Mouse (Mus musculus): Measurements from ENCODE around the gene Ppil2. TPM values are rescaled to one million over a fixed set of nuclear protein-coding genes. Genes with fewer than 3 reads are reported as not detected.
A peak's percentile ranks its signal among the peaks of the same experiment; 100 is the strongest.

Ppil2 gene
- 116 and 141 TPM in 2 replicates for polyA plus RNA-seq (2012; ENCODE audit: insufficient read depth, insufficient read length, missing spikeins)

DNA sequence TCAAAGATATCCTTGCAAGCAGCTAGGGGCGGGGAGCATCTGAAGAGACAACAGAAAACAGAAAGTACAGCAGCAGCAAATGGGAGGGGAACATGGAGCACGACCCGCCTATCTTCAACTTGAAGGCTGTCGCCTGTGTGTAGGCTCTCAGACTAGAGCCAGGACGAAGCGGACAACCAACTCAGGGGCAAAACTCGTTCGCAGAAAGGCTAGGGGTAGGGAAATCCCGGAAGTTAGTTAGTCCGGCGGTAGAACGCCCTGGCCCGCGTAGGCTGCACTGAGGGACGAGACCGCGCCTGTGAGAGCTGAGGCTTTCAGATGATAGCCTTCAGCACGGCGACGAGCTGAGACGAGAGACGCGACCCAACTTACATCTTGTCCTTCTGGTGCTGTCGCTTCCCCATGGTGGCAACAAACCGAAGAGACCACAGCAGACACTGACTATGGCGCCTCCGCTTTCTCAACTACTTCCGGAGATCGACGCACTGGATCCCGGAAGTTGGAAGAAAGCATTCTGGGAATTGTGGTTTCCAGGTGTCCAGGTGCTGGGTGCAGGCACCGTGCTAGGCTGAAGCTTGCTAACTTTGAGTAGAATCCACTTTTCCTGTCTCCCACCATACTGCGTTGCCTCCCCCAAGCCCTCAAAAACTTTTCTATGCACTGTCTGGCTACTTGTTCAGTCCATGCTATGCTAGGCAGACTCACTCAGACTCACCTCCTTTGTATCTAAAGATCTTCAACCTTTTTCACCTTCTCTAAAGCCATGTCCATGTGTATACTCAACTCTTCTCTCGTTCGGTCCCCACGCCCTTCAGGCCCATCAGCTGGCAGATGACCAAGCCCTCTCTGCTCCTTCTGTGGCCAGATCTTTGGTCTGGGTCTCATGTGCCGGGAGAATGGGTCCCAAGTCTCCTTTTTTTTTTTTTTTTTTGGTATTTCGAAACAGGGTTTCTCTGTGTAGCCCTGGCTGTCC lies at the start of gene Ppil2:
Gene Ppil2 (minus strand): TSS at position 487 of the 973 bp plus-strand sequence.
- Histone ChIP-seq H3K27ac (ENCODE audit: insufficient read depth, low read depth, low read length) (peak within 1 kb of the TSS; percentile 74), H3K4me3 (ENCODE audit: insufficient read depth, low read length) (peak within 1 kb of the TSS; percentile 96), H3K4me1 (ENCODE audit: control insufficient read depth, insufficient read depth, low read length) (peaks cover 9% of the 10 kb centered on the region)
- TF ChIP-seq POLR2A (IDR thresholded peaks at IDR 0.05; ENCODE audit: borderline replicate concordance, low read depth, low read length) (no peak), CTCF (IDR thresholded peaks at IDR 0.05; ENCODE audit: low read depth, low read length) (no peak)

DNA sequence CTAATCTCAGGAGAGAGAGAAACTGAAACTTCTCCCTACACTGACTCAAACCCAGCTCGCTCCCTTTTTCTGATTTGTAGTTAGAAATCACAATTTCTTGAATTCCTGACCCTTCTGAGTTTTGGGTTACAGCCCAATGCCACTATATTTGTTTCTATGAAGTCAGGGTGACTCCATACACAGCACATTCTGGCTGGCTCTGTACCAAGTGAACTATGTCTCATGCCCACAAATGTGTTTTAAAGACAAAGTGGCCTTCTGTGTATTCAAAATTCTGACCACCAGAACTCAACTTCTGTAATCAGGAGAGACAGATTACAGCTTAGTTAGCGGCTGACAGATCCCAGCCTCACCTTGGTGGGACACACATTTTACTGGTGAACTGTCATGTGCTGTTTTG lies 43.3 kb upstream of the Ppil2 start:
- Histone ChIP-seq H3K4me1 (ENCODE audit: control insufficient read depth, insufficient read depth, low read length) (peaks cover 10% of the 10 kb centered on the region), H3K4me3 (ENCODE audit: insufficient read depth, low read length) (no peak overlapping the region), H3K27ac (ENCODE audit: insufficient read depth, low read depth, low read length) (no peak overlapping the region)
- TF ChIP-seq POLR2A (IDR thresholded peaks at IDR 0.05; ENCODE audit: borderline replicate concordance, low read depth, low read length) (no peak), CTCF (IDR thresholded peaks at IDR 0.05; ENCODE audit: low read depth, low read length) (no peak)

DNA sequence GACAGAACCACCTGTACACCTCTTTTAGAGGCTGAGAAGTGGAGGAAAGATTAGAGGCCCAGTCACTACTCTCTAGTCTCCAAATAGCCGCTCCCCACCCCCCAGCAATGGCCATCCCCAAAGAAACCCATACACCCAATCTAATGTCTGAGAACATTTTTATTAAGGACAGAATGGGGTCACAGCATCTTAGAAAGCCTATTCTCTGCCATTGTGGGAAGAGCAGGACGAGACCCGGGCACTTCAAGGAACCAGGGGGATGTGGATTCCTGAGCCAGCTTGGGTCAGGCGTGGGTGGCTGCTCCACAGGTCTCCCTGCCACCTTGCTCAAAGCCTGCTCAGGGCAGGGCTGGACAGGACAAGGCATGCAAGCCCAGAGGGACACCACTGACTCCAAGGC lies 40.8 kb upstream of the Ppil2 start:
- H3K4me1 ChIP-seq (ENCODE audit: control insufficient read depth, insufficient read depth, low read length), result peaks cover 13% of the 10 kb centered on the region
- no peak overlapping the region for H3K4me3 ChIP-seq (ENCODE audit: insufficient read depth, low read length)
- TF ChIP-seq POLR2A (IDR thresholded peaks at IDR 0.05; ENCODE audit: borderline replicate concordance, low read depth, low read length) (no peak), CTCF (IDR thresholded peaks at IDR 0.05; ENCODE audit: low read depth, low read length) (no peak)
- H3K27ac ChIP-seq (ENCODE audit: insufficient read depth, low read depth, low read length), result no peak overlapping the region

- TF ChIP-seq POLR2A (IDR thresholded peaks at IDR 0.05; ENCODE audit: borderline replicate concordance, low read depth, low read length) (no peak), CTCF (IDR thresholded peaks at IDR 0.05; ENCODE audit: low read depth, low read length) (no peak)
- no peak overlapping the region for H3K27ac ChIP-seq (ENCODE audit: insufficient read depth, low read depth, low read length)
- peaks cover 13% of the 10 kb centered on the region for H3K4me1 ChIP-seq (ENCODE audit: control insufficient read depth, insufficient read depth, low read length)
- H3K4me3 ChIP-seq (ENCODE audit: insufficient read depth, low read length), result no peak overlapping the region
Observed at GRCm38 (mm10) chr16:17150520-17151258, 39.6 kb upstream of the Ppil2 start.

- TF ChIP-seq POLR2A (IDR thresholded peaks at IDR 0.05; ENCODE audit: borderline replicate concordance, low read depth, low read length), result no peak
- no peak for TF ChIP-seq CTCF (IDR thresholded peaks at IDR 0.05; ENCODE audit: low read depth, low read length)
- Histone ChIP-seq H3K27ac (ENCODE audit: insufficient read depth, low read depth, low read length) (0 out of 2 replicates have a peak overlapping the region, but pooled peaks have one; percentile 8), H3K4me3 (ENCODE audit: insufficient read depth, low read length) (peak overlapping the region; percentile 73), H3K4me1 (ENCODE audit: control insufficient read depth, insufficient read depth, low read length) (peaks cover 13% of the 10 kb centered on the region)
Observed at GRCm38 (mm10) chr16:17148084-17148483, 37.0 kb upstream of the Ppil2 start.

DNA sequence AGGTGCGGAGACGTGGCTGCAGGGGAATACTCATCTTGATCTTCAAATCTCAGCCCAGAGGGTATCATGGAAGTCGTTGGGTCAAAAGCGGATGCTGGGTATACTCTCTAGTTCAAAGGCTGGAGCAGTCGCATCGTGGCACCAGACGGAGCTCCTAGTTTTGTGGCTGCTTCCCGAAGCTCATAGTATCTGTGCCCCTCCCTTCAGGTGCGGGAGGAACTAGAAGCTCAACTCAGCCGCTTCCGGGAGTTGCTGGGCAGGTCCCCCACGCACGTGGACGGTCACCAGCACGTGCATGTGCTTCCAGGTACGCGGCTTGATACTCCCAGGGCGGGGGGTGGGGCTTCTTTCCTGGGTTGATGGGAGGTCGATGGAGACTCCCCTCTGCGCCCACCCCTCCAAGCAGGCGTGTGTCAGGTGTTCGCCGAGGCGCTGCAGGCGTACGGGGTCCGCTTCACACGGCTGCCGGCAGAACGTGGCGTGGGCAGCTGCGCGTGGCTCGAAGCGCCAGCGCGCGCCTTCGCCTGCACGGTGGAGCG lies 36.4 kb upstream of the Ppil2 start:
- Histone ChIP-seq H3K4me1 (ENCODE audit: control insufficient read depth, insufficient read depth, low read length) (peaks cover 13% of the 10 kb centered on the region), H3K4me3 (ENCODE audit: insufficient read depth, low read length) (peak overlapping the region; percentile 73), H3K27ac (ENCODE audit: insufficient read depth, low read depth, low read length) (peak overlapping the region; percentile 10; the same call in 1 of the 2 replicates)
- TF ChIP-seq POLR2A (IDR thresholded peaks at IDR 0.05; ENCODE audit: borderline replicate concordance, low read depth, low read length) (no peak), CTCF (IDR thresholded peaks at IDR 0.05; ENCODE audit: low read depth, low read length) (no peak)

- TF ChIP-seq CTCF (IDR thresholded peaks at IDR 0.05; ENCODE audit: low read depth, low read length) (no peak), POLR2A (IDR thresholded peaks at IDR 0.05; ENCODE audit: borderline replicate concordance, low read depth, low read length) (no peak)
- H3K27ac ChIP-seq (ENCODE audit: insufficient read depth, low read depth, low read length), result peak within 1 kb of the TSS; percentile 10; the same call in 1 of the 2 replicates
- H3K4me1 ChIP-seq (ENCODE audit: control insufficient read depth, insufficient read depth, low read length), result peaks cover 13% of the 10 kb centered on the region
- H3K4me3 ChIP-seq (ENCODE audit: insufficient read depth, low read length), result peak within 1 kb of the TSS; percentile 73
Observed at GRCm38 (mm10) chr16:17146772-17147235, 35.7 kb upstream of the Ppil2 start, which contains the start of gene Ccdc116. Gene Ccdc116 (minus strand): TSS chr16:17147229.

GRCm38 (mm10) chr16:17144339-17144738 lies 33.3 kb upstream of the Ppil2 start, which contains the start of gene Ydjc:
Gene Ydjc (plus strand): TSS chr16:17144621.
- Histone ChIP-seq H3K27ac (ENCODE audit: insufficient read depth, low read depth, low read length) (no peak within 1 kb of the TSS), H3K4me3 (ENCODE audit: insufficient read depth, low read length) (no peak within 1 kb of the TSS), H3K4me1 (ENCODE audit: control insufficient read depth, insufficient read depth, low read length) (peaks cover 3% of the 10 kb centered on the region; the same call in 1 of the 2 replicates)
- TF ChIP-seq CTCF (IDR thresholded peaks at IDR 0.05; ENCODE audit: low read depth, low read length), result no peak
- TF ChIP-seq POLR2A (IDR thresholded peaks at IDR 0.05; ENCODE audit: borderline replicate concordance, low read depth, low read length), result no peak

DNA sequence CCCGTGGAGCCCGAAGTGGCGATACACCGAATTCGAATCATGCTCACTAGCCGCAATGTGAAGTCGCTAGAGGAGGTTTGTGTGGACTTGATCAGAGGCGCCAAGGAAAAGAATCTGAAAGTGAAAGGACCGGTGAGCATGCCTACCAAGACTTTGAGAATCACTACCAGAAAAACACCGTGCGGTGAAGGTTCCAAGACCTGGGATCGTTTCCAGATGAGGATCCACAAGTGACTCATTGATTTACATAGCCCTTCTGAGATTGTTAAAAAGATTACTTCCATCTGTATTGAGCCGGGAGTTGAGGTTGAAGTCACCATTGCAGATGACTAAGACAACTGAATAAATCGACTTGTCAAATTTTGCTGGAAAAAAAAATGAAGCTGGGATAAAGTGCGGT lies 26.3 kb upstream of the Ppil2 start:
- H3K4me3 ChIP-seq (ENCODE audit: insufficient read depth, low read length), result no peak overlapping the region
- TF ChIP-seq POLR2A (IDR thresholded peaks at IDR 0.05; ENCODE audit: borderline replicate concordance, low read depth, low read length), result no peak
- TF ChIP-seq CTCF (IDR thresholded peaks at IDR 0.05; ENCODE audit: low read depth, low read length), result no peak
- no peak overlapping the region for H3K27ac ChIP-seq (ENCODE audit: insufficient read depth, low read depth, low read length)
- peaks cover 18% of the 10 kb centered on the region for H3K4me1 ChIP-seq (ENCODE audit: control insufficient read depth, insufficient read depth, low read length)

Data from bone marrow macrophage, adult 2 months (primary cell).